Mouse (Mus musculus): ENCODE results near the gene Olfr963. TPM values are rescaled to one million over a fixed set of nuclear protein-coding genes. Genes with fewer than 3 reads are reported as not detected.

The Olfr963 gene
- polyA plus RNA-seq (2015; fragmentation: Nextera tagmentation; extraction: Ambion mirVana): not detected in 2 replicates

DNA sequence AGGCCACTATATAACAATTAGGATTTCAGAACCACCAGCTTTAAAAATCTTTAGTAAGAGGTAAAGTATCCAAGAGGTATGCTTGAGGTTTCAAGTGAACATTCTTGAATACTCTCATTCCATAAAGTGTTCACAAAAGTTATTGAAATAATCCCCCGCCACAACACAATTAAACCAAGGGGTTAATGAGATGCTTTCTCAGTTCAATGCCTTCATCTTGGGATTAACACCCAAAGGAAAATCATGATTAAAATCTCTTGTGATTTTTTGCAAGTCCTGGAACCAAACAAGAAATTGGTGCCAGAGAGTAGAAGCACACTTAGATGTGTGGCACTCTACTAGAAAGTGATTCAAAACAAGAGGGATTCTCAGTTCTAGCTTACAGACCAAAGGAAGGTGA lies at the start of gene Olfr963:
Gene Olfr963 (plus strand): TSS at position 301 of the 400 bp plus-strand sequence.
- Histone ChIP-seq H3K27ac (no peak within 1 kb of the TSS), H3K9ac (no peak within 1 kb of the TSS), H3K4me1 (no peaks in the 10 kb centered on the region), H3K9me3 (no peaks in the 10 kb centered on the region), H3K27me3 (no peaks in the 10 kb centered on the region), H3K4me3 (no peak within 1 kb of the TSS), H3K4me2 (no peak within 1 kb of the TSS), H3K36me3 (no peaks in the 10 kb centered on the region)
- 85% methylated on average over 1 of the region's 1 CpGs for WGBS
- ATAC-seq (ENCODE audit: insufficient number of reproducible peaks, low FRiP score, low TSS enrichment, low read depth): no peak

GRCm38 (mm10) chr9:39621073-39621472 lies 45.9 kb upstream of the Olfr963 start, which contains the start of gene Olfr960:
TSS of gene Olfr960 (plus strand) at chr9:39621373.
- H3K9me3 ChIP-seq: no peaks in the 10 kb centered on the region
- ATAC-seq (ENCODE audit: insufficient number of reproducible peaks, low FRiP score, low TSS enrichment, low read depth): no peak
- 55% methylated on average over 1 of the region's 1 CpGs for WGBS
- no peaks in the 10 kb centered on the region for H3K27me3 ChIP-seq
- H3K4me3 ChIP-seq: no peak within 1 kb of the TSS
- H3K4me2 ChIP-seq: no peak within 1 kb of the TSS
- no peaks in the 10 kb centered on the region for H3K4me1 ChIP-seq
- H3K9ac ChIP-seq: no peak within 1 kb of the TSS
- H3K36me3 ChIP-seq: no peaks in the 10 kb centered on the region
- H3K27ac ChIP-seq: no peak within 1 kb of the TSS

- 85% methylated on average over 3 of the region's 3 CpGs for WGBS
- Histone ChIP-seq H3K27ac (no peak overlapping the region), H3K9me3 (no peaks in the 10 kb centered on the region), H3K27me3 (no peaks in the 10 kb centered on the region), H3K36me3 (no peaks in the 10 kb centered on the region), H3K4me2 (no peak overlapping the region), H3K4me3 (no peak overlapping the region), H3K9ac (no peak overlapping the region), H3K4me1 (no peaks in the 10 kb centered on the region)
- no peak for ATAC-seq (ENCODE audit: insufficient number of reproducible peaks, low FRiP score, low TSS enrichment, low read depth)
These were observed 43.2 kb upstream of the Olfr963 start for GRCm38 (mm10) chr9:39623783-39624182.

- Histone ChIP-seq H3K4me1 (no peaks in the 10 kb centered on the region), H3K27ac (no peak overlapping the region), H3K27me3 (no peaks in the 10 kb centered on the region), H3K9ac (no peak overlapping the region), H3K4me3 (no peak overlapping the region), H3K4me2 (no peak overlapping the region), H3K36me3 (no peaks in the 10 kb centered on the region), H3K9me3 (no peaks in the 10 kb centered on the region)
- ATAC-seq (ENCODE audit: insufficient number of reproducible peaks, low FRiP score, low TSS enrichment, low read depth): no peak
- WGBS: 41% methylated on average over 2 of the region's 2 CpGs
These were observed 42.3 kb upstream of the Olfr963 start for GRCm38 (mm10) chr9:39624711-39625110.

- no peak for ATAC-seq (ENCODE audit: insufficient number of reproducible peaks, low FRiP score, low TSS enrichment, low read depth)
These were observed 37.9 kb upstream of the Olfr963 start for GRCm38 (mm10) chr9:39629069-39629468.

GRCm38 (mm10) chr9:39633913-39634594 lies 33.0 kb upstream of the Olfr963 start:
- Histone ChIP-seq H3K9me3 (no peaks in the 10 kb centered on the region), H3K4me2 (no peak overlapping the region), H3K27me3 (no peaks in the 10 kb centered on the region), H3K4me1 (no peaks in the 10 kb centered on the region), H3K36me3 (no peaks in the 10 kb centered on the region), H3K9ac (no peak overlapping the region), H3K4me3 (no peak overlapping the region), H3K27ac (no peak overlapping the region)
- ATAC-seq (ENCODE audit: insufficient number of reproducible peaks, low FRiP score, low TSS enrichment, low read depth): no peak
- whole genome bisulfite sequencing: 31% methylated on average over 4 of the region's 4 CpGs

More at GRCm38 (mm10) chr9:39629069-39629468, 37.9 kb upstream of the Olfr963 start:
- Histone ChIP-seq H3K27ac (no peak overlapping the region), H3K27me3 (no peaks in the 10 kb centered on the region), H3K4me3 (no peak overlapping the region), H3K36me3 (no peaks in the 10 kb centered on the region), H3K9ac (no peak overlapping the region), H3K9me3 (no peaks in the 10 kb centered on the region), H3K4me1 (no peaks in the 10 kb centered on the region), H3K4me2 (no peak overlapping the region)
- 80% methylated on average over 2 of the region's 2 CpGs for WGBS

GRCm38 (mm10) chr9:39644785-39645184 lies 22.2 kb upstream of the Olfr963 start, which contains the start of gene Olfr961:
TSS of gene Olfr961 (plus strand) at chr9:39645085.
- H3K4me3 ChIP-seq: no peak within 1 kb of the TSS
- no peak within 1 kb of the TSS for H3K4me2 ChIP-seq
- H3K27me3 ChIP-seq: no peaks in the 10 kb centered on the region
- no peaks in the 10 kb centered on the region for H3K36me3 ChIP-seq
- H3K27ac ChIP-seq: no peak within 1 kb of the TSS
- H3K9ac ChIP-seq: no peak within 1 kb of the TSS
- no peak for ATAC-seq (ENCODE audit: insufficient number of reproducible peaks, low FRiP score, low TSS enrichment, low read depth)
- H3K4me1 ChIP-seq: no peaks in the 10 kb centered on the region
- no peaks in the 10 kb centered on the region for H3K9me3 ChIP-seq

- no peaks in the 10 kb centered on the region for H3K4me1 ChIP-seq
- H3K9ac ChIP-seq: no peak overlapping the region
- no peaks in the 10 kb centered on the region for H3K27me3 ChIP-seq
- H3K36me3 ChIP-seq: no peaks in the 10 kb centered on the region
- no peak overlapping the region for H3K4me2 ChIP-seq
- 85% methylated on average over 4 of the region's 4 CpGs for WGBS
- H3K9me3 ChIP-seq: no peaks in the 10 kb centered on the region
- no peak for ATAC-seq (ENCODE audit: insufficient number of reproducible peaks, low FRiP score, low TSS enrichment, low read depth)
- no peak overlapping the region for H3K27ac ChIP-seq
- no peak overlapping the region for H3K4me3 ChIP-seq
These were observed 19.6 kb upstream of the Olfr963 start for GRCm38 (mm10) chr9:39647382-39647781.

- Histone ChIP-seq H3K27ac (no peak overlapping the region), H3K4me2 (no peak overlapping the region), H3K9me3 (no peaks in the 10 kb centered on the region), H3K9ac (no peak overlapping the region), H3K27me3 (no peaks in the 10 kb centered on the region), H3K36me3 (no peaks in the 10 kb centered on the region), H3K4me1 (no peaks in the 10 kb centered on the region), H3K4me3 (no peak overlapping the region)
- 74% methylated on average over 6 of the region's 6 CpGs for WGBS
- no peak for ATAC-seq (ENCODE audit: insufficient number of reproducible peaks, low FRiP score, low TSS enrichment, low read depth)
These were observed 12.1 kb upstream of the Olfr963 start for GRCm38 (mm10) chr9:39654756-39655396.

DNA sequence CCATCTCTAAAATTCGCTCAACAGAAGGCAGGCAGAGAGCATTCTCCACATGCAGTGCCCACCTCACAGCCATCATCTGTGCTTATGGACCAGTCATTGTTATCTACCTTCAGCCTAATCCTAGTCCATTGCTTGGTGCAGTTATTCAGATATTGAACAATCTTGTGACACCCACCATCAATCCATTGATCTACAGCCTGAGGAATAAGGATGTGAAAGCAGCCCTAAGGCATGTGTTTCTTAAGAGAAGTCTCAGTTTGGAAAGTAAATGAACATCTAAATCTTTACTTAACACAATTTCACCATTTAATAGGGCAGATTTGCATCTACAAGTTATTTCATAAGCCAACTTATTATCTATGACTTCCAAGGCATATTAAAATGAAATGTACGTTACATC lies 2.7 kb downstream of the Olfr963 start:
- 80% methylated on average over 2 of the region's 2 CpGs for WGBS
- no peak for ATAC-seq (ENCODE audit: insufficient number of reproducible peaks, low FRiP score, low TSS enrichment, low read depth)

GRCm38 (mm10) chr9:39674820-39675219 lies 7.8 kb downstream of the Olfr963 start:
- ATAC-seq (ENCODE audit: insufficient number of reproducible peaks, low FRiP score, low TSS enrichment, low read depth): no peak

More for the DNA sequence above, 2.7 kb downstream of the Olfr963 start:
- no peak overlapping the region for H3K4me2 ChIP-seq
- H3K4me3 ChIP-seq: no peak overlapping the region
- H3K9ac ChIP-seq: no peak overlapping the region
- no peaks in the 10 kb centered on the region for H3K9me3 ChIP-seq
- H3K4me1 ChIP-seq: no peaks in the 10 kb centered on the region
- no peak overlapping the region for H3K27ac ChIP-seq
- no peaks in the 10 kb centered on the region for H3K36me3 ChIP-seq
- H3K27me3 ChIP-seq: no peaks in the 10 kb centered on the region

GRCm38 (mm10) chr9:39678557-39678956 lies 11.6 kb downstream of the Olfr963 start:
- Histone ChIP-seq H3K9me3 (no peaks in the 10 kb centered on the region), H3K27ac (no peak overlapping the region), H3K4me3 (no peak overlapping the region), H3K27me3 (no peaks in the 10 kb centered on the region), H3K9ac (no peak overlapping the region), H3K4me1 (no peaks in the 10 kb centered on the region), H3K4me2 (no peak overlapping the region), H3K36me3 (no peaks in the 10 kb centered on the region)
- no peak for ATAC-seq (ENCODE audit: insufficient number of reproducible peaks, low FRiP score, low TSS enrichment, low read depth)
- 93% methylated on average over 2 of the region's 2 CpGs for WGBS

More at GRCm38 (mm10) chr9:39674820-39675219, 7.8 kb downstream of the Olfr963 start:
- WGBS: 78% methylated on average over 2 of the region's 2 CpGs
- Histone ChIP-seq H3K9me3 (no peaks in the 10 kb centered on the region), H3K27me3 (no peaks in the 10 kb centered on the region), H3K4me1 (no peaks in the 10 kb centered on the region), H3K36me3 (no peaks in the 10 kb centered on the region), H3K27ac (no peak overlapping the region), H3K4me2 (no peak overlapping the region), H3K4me3 (no peak overlapping the region), H3K9ac (no peak overlapping the region)
